Mouse (Mus musculus) hindbrain, embryonic 12.5 days (tissue): ENCODE data around the gene Pvr. TPM values are rescaled to one million over a fixed set of nuclear protein-coding genes. Genes with fewer than 3 reads are reported as not detected.
A peak's percentile ranks its signal among the peaks of the same experiment; 100 is the strongest.

Experiments
- ATAC-seq: fragments of 200-750 bp; cut with Nextera tagmentation; 2 replicates; pipeline ENCODE4 v1.8.0; 2017; ENCODE audit warnings: moderate TSS enrichment; ENCODE audit not compliant: low FRiP score
- H3K27ac ChIP-seq: fragments of 300-500 bp; sonication (generic); 2 replicates; pipeline ENCODE4 v1.5.1; 2016; ENCODE audit warnings: mild to moderate bottlenecking
- H3K27me3 ChIP-seq: fragments of 300-500 bp; sonication (generic); 2 replicates; pipeline ENCODE4 v1.6.1; 2016; ENCODE audit warnings: mild to moderate bottlenecking
- H3K36me3 ChIP-seq: fragments of 300-500 bp; sonication (generic); 2 replicates; pipeline ENCODE4 v1.6.1; 2016; ENCODE audit warnings: mild to moderate bottlenecking
- H3K4me1 ChIP-seq: fragments of 300-500 bp; sonication (generic); 2 replicates; pipeline ENCODE4 v1.6.1; 2016
- H3K4me2 ChIP-seq: fragments of 300-500 bp; sonication (generic); replicated peaks from 2 replicates; pipeline ENCODE4 v1.6.1; 2016; ENCODE audit warnings: mild to moderate bottlenecking
- H3K4me3 ChIP-seq: fragments of 300-500 bp; sonication (generic); 2 replicates; pipeline ENCODE4 v1.5.1; 2016; ENCODE audit warnings: mild to moderate bottlenecking
- H3K9ac ChIP-seq: fragments of 300-500 bp; sonication (generic); 2 replicates; pipeline ENCODE4 v1.6.1; 2016; ENCODE audit warnings: mild to moderate bottlenecking, moderate library complexity
- H3K9me3 ChIP-seq: fragments of 300-500 bp; sonication (generic); replicated peaks from 2 replicates; pipeline ENCODE4 v1.6.1; 2016; ENCODE audit warnings: mild to moderate bottlenecking
- WGBS: fragments of 180-500 bp; shearing (Covaris S2); methylation state at CpG from one replicate; pipeline ENCODE4 v1.1.7; 2016; 5-methylcytosine and 5-hydroxymethylcytosine counted together
- polyA plus RNA-seq: library from polyadenylated mRNA; unstranded; fragments of >200 nt; fragmentation: Nextera tagmentation; extraction: Ambion mirVana; gene quantifications from 2 replicates; pipeline ENCODE4 v1.2.1, GENCODE M21; 2016

Gene Pvr
- polyA plus RNA-seq, result 4.6 and 6.1 TPM in 2 replicates

DNA sequence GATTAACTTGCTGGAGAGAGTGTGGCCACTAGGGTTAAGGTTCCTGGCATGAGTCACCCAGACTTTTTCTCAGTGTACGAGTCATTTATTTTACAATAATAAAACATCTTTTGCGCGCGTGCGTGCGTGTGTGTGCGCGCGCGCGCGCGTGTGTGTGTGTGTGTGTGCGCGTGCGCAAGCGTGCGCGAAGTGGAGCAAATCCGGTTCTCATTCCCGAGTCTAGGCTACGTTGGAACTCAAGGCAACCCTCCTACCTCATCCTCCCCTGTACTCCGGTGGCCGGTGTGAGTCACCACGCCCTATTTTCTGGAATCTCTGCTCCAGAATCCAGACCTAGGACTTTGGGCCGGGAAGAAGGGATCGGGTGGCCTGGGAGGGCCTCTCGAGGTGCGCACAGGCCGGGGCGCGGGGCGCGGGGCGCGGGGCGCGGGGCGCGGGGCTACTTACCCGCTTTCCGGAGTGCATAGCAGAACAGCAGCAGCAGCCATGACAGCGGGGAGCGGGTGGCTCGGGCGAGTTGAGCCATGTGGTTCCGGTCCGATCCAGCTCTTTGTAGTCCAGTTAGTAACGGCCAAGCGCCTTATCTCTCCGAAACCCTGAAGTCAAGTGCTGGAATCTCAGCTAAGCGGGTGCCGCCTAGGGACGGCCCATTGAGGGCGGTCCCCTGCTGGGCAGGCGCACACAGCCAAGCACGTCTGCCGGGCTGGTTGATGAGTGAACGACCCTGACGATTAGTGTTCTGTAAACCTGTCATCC is at the start of gene Pvr:
TSS of gene Pvr (minus strand) at position 655 of the 756 bp plus-strand sequence.
- Histone ChIP-seq H3K4me1 (peaks cover 8% of the 10 kb centered on the region; the same call in 1 of the 2 replicates), H3K9ac (peak within 1 kb of the TSS; percentile 83), H3K36me3 (peaks cover 4% of the 10 kb centered on the region; the same call in 1 of the 2 replicates), H3K9me3 (no peaks in the 10 kb centered on the region), H3K27ac (peak within 1 kb of the TSS; percentile 40; the same call in 1 of the 2 replicates), H3K27me3 (no peaks in the 10 kb centered on the region), H3K4me3 (peak within 1 kb of the TSS; percentile 67), H3K4me2 (peak within 1 kb of the TSS; percentile 81)
- under 1% methylated on average over 60 of the region's 60 CpGs for WGBS
- peak; percentile 85 for ATAC-seq

DNA sequence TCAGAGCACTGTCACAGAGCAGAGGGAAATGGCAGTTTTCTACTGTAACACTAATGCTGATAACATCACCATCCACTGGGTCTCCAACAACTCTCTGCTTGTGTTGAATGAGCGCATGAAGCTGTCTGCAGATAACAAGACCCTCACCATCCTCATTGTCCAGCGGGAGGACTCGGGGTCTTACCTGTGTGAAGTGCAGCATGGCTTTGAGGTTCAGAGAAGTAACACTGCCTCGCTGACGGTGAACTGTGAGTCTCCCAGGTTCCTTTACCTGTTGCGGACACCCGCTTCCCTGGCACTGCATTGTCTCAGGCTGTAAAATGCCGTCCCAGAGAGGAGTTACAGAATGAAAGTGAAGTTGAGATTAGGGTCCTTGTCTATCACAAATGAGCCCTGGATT is 49.2 kb upstream of the Pvr start:
- no peaks in the 10 kb centered on the region for H3K27me3 ChIP-seq
- WGBS, result 90% methylated on average over 8 of the region's 8 CpGs
- H3K27ac ChIP-seq, result no peak overlapping the region
- H3K9ac ChIP-seq, result no peak overlapping the region
- H3K36me3 ChIP-seq, result no peaks in the 10 kb centered on the region
- H3K9me3 ChIP-seq, result peaks cover 21% of the 10 kb centered on the region
- no peak for ATAC-seq
- H3K4me1 ChIP-seq, result no peaks in the 10 kb centered on the region
- H3K4me2 ChIP-seq, result no peak overlapping the region
- no peak overlapping the region for H3K4me3 ChIP-seq

DNA sequence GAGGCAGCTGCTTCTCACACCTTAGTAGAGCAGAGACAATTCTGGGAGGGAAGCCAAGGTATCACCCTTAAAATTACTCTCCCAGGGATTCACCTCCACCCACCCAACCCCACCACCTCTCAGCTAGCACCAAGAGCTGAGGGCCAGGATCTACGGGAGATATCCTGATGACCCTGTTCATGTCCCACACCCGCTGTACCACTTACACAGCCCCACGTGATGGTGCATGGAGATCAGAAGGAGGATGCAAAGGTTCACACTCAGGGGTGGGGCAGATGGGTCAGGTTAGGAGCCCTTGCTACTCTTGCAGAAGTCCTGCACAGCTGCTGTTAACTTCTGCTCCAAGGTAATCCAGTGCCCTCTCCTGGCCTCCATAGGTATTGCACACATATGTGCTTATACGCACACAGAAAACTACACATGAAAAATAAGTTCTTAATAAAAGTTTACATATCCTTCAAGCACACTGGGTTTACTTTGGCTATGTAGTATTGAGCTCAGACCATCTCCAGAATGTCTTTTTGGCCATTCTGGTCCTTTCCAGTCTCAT is 48.7 kb upstream of the Pvr start:
- WGBS, result 93% methylated on average over 4 of the region's 4 CpGs
- peaks cover 16% of the 10 kb centered on the region for H3K9me3 ChIP-seq
- no peak for ATAC-seq

DNA sequence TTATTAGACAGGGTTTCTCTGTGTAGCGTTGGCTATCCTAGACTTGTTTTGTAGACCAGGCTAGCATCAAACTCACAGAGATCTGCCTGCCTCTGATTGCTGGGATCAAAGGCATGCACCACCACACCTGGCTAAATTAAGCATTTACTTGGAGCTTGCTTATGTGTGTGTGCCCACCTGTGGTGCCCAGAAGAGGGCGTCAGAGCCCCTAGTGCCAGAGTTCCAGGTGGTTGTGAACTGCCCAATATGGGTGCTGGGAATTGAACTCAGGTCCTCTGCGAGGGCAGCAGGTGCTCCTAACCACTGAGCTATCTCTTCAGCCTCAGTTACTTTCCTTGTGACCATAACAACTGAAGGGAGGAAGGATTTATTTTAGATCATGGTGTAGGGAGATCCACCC is 48.1 kb upstream of the Pvr start:
- Histone ChIP-seq H3K4me1 (no peaks in the 10 kb centered on the region), H3K27ac (no peak overlapping the region), H3K36me3 (no peaks in the 10 kb centered on the region), H3K4me3 (no peak overlapping the region), H3K4me2 (no peak overlapping the region), H3K27me3 (no peaks in the 10 kb centered on the region), H3K9me3 (peaks cover 16% of the 10 kb centered on the region), H3K9ac (no peak overlapping the region)
- WGBS, result 71% methylated on average over 3 of the region's 3 CpGs
- no peak for ATAC-seq

More for the DNA sequence above, 48.7 kb upstream of the Pvr start:
- Histone ChIP-seq H3K4me2 (no peak overlapping the region), H3K36me3 (no peaks in the 10 kb centered on the region), H3K4me3 (no peak overlapping the region), H3K4me1 (no peaks in the 10 kb centered on the region), H3K9ac (no peak overlapping the region), H3K27ac (no peak overlapping the region), H3K27me3 (no peaks in the 10 kb centered on the region)

DNA sequence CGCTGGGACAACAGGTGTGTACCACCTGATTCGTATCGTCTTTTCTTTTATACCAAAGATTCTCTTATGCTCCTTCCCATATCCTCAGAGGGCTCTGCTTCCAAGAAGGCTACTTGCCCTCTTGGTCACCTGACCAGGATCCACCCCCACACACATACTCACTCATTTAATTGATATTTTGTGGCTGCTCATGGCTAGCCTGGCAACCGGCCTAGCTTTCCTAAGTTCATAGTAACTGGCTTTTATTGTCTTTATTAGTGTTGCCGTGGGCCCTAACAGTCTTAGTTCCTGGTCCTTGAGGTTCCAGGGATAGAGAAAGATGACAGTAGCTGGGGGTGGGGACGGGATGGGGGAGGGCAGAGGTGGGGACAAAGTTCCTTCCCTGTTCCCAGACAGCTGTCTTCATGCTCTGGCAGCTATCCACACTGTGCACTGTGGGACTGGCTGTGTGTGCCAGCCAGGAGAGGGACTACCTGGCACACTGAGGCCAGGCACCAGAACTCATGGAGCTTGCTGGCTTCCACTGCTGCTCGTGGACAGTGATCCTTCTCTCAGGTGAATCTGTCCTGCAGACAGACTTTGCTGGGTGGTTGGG is 44.1 kb upstream of the Pvr start, which contains the start of gene Ceacam20:
TSS of gene Ceacam20 (plus strand) at position 428 of the 595 bp plus-strand sequence.
- WGBS, result 87% methylated on average over 7 of the region's 7 CpGs

DNA sequence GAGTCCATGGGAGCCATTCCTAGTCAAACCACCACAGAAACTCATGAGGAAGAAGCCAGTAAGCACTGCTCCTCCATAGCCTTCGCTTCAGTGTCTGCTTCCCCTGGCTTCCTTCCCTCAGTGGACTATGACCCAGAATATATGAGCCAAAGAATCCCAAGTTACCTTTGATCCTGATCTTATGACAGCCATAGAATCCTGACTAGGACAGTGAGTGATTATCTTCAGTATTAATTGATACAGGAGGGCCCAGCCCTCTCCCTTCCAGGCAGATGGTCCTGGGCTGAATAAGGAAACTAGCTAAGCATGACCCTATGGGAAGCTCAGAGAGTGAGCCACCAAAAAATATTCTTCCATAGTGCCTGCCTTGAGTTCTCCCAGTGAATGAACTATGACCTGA is 41.5 kb upstream of the Pvr start:
- Histone ChIP-seq H3K4me2 (no peak overlapping the region), H3K4me3 (no peak overlapping the region), H3K27me3 (no peaks in the 10 kb centered on the region), H3K36me3 (no peaks in the 10 kb centered on the region), H3K9ac (no peak overlapping the region), H3K4me1 (no peaks in the 10 kb centered on the region), H3K27ac (no peak overlapping the region), H3K9me3 (peaks cover 4% of the 10 kb centered on the region; the same call in 1 of the 2 replicates)
- ATAC-seq, result no peak
- WGBS, result 78% methylated on average over 1 of the region's 1 CpGs

More for the DNA sequence above, 44.1 kb upstream of the Pvr start, which contains the start of gene Ceacam20:
- no peaks in the 10 kb centered on the region for H3K27me3 ChIP-seq
- H3K9me3 ChIP-seq, result peaks cover 12% of the 10 kb centered on the region
- no peak within 1 kb of the TSS for H3K4me2 ChIP-seq
- no peaks in the 10 kb centered on the region for H3K4me1 ChIP-seq
- H3K9ac ChIP-seq, result no peak within 1 kb of the TSS
- no peak within 1 kb of the TSS for H3K27ac ChIP-seq
- no peak for ATAC-seq
- H3K36me3 ChIP-seq, result no peaks in the 10 kb centered on the region
- no peak within 1 kb of the TSS for H3K4me3 ChIP-seq

DNA sequence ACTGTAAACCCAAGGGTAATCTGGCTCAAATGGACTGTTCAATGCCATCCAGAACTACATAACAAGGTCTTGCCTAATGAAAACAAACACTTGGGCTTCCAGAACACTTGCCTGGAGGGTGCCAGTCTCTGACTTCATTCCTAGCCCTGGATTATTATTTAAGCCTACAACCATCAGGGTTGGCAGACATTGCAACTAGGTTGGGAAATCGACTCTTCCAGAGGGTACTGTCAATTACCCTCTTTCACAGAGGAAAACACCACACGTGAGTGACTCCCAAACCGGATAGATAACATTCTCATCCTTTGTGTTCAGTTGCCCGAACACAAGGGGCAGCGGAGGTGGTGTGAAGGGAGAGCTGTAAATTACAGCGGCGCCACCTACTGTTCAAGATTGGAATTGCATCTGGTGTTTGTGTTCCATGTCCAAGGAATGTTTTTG is 35.4 kb upstream of the Pvr start:
- peak overlapping the region; percentile 13; the same call in 1 of the 2 replicates for H3K9ac ChIP-seq
- 0 out of 2 replicates have a peak, but pooled peaks cover 4% of the 10 kb centered on the region for H3K9me3 ChIP-seq
- H3K27ac ChIP-seq, result no peak overlapping the region
- no peak overlapping the region for H3K4me2 ChIP-seq
- H3K36me3 ChIP-seq, result no peaks in the 10 kb centered on the region
- H3K27me3 ChIP-seq, result no peaks in the 10 kb centered on the region
- ATAC-seq, result no peak; the same call in 1 of the 2 replicates
- WGBS, result 4% methylated on average over 7 of the region's 7 CpGs
- no peak overlapping the region for H3K4me3 ChIP-seq
- H3K4me1 ChIP-seq, result no peaks in the 10 kb centered on the region

DNA sequence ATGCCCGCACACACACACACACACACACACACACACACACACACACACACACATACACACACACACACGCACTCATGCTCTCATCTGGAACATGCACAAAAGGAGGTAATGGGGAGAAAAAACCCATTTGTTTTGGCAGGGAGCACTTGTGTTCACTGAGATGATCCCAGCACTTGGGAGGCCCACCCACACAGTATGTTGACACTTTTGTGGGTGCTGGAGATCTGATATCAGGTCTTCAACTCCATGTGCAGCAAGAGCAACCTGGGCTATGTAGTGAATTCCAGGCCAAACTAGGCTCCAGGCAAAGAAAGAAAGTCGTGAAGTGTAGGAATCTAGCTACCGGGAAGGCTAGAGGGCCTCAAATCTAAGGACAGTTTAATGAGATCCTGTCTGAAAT is 34.9 kb upstream of the Pvr start:
- ATAC-seq, result no peak

DNA sequence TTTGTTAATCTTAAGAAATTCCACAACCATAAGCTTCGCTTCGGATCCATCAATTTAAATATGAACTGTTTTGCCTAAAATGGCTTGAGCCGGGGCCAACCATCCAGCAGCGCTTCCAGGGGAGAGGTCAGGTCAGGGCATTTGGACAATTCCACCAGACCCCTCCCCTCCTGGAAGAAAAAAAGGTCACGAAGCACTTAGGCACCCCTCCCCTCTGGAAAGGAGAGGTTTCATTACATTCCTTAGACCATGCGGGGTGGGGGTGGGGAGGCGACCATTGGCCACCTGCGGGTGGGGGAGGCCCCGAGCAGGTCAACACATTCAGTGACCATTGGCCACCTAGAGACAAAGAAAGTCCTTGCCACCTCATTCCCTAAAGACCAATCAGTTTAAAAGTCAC is 32.1 kb upstream of the Pvr start:
- Histone ChIP-seq H3K4me2 (no peak overlapping the region), H3K36me3 (no peaks in the 10 kb centered on the region), H3K9me3 (no peaks in the 10 kb centered on the region), H3K27ac (no peak overlapping the region), H3K4me3 (no peak overlapping the region), H3K4me1 (no peaks in the 10 kb centered on the region), H3K27me3 (no peaks in the 10 kb centered on the region), H3K9ac (no peak overlapping the region)
- whole genome bisulfite sequencing, result 50% methylated on average over 9 of the region's 9 CpGs
- no peak for ATAC-seq

More for the DNA sequence above, 34.9 kb upstream of the Pvr start:
- WGBS, result 83% methylated on average over 4 of the region's 4 CpGs
- Histone ChIP-seq H3K27me3 (no peaks in the 10 kb centered on the region), H3K4me3 (no peak overlapping the region), H3K4me2 (no peak overlapping the region), H3K36me3 (no peaks in the 10 kb centered on the region), H3K27ac (no peak overlapping the region), H3K9me3 (0 out of 2 replicates have a peak, but pooled peaks cover 2% of the 10 kb centered on the region), H3K9ac (no peak overlapping the region), H3K4me1 (no peaks in the 10 kb centered on the region)

DNA sequence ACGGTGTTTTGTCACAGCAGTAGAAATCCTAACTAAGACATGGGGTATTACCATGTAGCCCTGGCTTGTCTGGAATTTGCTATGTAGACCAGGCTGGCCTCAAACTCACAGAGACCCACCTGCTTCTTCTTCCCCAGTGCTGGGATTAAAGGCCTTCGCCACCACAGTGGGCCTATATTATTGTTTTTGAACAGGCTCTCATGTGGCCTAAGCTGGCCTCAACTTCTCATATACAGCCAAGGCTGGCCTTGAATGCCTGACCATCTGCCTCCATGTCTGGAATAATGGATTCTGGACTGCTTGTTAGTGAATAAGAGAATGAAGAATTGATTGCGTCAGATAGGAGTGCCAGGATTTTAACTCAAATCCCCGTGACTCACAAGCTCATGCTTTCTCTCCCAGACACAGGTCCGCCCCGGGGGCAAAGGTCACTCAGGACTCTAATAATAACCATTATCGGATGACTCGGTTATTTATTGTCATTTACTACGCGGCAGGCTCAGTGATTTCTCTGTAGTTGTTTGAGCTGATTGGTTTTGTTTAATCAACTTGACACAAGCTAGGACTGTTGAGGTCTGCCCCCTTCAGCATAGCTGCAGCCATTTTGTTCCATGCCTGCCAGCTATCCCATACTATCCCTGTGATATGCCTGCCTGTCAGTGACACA is 31.5 kb upstream of the Pvr start:
- no peaks in the 10 kb centered on the region for H3K9me3 ChIP-seq
- WGBS, result 53% methylated on average over 10 of the region's 10 CpGs
- ATAC-seq, result no peak
- no peak overlapping the region for H3K4me3 ChIP-seq
- H3K4me2 ChIP-seq, result no peak overlapping the region
- no peaks in the 10 kb centered on the region for H3K36me3 ChIP-seq
- no peak overlapping the region for H3K9ac ChIP-seq
- H3K27me3 ChIP-seq, result no peaks in the 10 kb centered on the region
- no peak overlapping the region for H3K27ac ChIP-seq
- no peaks in the 10 kb centered on the region for H3K4me1 ChIP-seq

DNA sequence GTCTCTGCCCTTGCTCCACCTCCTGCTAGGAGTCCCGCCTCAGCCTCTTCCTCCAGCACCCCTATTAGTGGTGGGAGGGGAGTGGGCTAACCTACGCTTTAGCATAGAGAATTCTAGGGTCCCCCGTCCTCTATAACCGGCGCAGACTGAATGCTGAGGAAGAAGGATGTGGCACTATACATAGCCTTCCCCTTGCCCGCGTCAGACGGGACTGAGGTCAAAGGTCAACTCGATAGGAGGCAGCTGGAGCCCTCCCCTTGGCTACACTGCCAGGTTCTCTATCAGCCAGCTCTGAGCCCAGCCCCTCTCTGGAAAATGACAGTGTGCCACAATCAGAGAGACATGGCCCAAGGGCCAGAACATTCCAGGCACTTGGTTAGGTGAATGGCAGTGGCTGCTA is 29.6 kb upstream of the Pvr start, which contains the start of gene Igsf23:
TSS of gene Igsf23 (minus strand) at position 168 of the 400 bp plus-strand sequence.
- Histone ChIP-seq H3K9me3 (no peaks in the 10 kb centered on the region), H3K4me1 (no peaks in the 10 kb centered on the region), H3K4me2 (no peak within 1 kb of the TSS), H3K27ac (no peak within 1 kb of the TSS), H3K27me3 (no peaks in the 10 kb centered on the region), H3K36me3 (no peaks in the 10 kb centered on the region), H3K4me3 (no peak within 1 kb of the TSS), H3K9ac (no peak within 1 kb of the TSS)
- ATAC-seq, result 0 out of 2 replicates have a peak, but pooled peaks have one; percentile 23
- WGBS, result 57% methylated on average over 9 of the region's 9 CpGs

DNA sequence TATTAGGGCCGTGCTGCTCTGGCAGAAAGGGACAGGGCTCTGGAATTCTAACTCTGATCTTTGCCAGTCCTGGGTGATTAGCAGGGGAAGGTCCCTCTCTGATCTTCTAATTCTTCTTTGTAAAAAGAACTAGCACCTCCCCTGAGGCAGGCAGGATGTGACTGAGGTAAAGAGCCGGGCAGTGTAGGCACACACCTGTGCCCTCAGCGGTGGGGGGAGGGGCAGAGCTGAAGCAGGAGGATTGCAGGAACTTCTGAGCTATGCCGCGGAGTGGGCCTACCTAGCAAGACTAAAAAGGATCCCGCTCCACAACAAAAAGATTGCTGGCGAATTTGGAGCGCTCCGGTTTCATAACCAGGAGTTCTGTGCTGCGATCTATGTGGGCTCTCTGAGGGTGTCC is 29.0 kb upstream of the Pvr start:
- ATAC-seq, result no peak
- 71% methylated on average over 10 of the region's 10 CpGs for WGBS
- Histone ChIP-seq H3K4me1 (no peaks in the 10 kb centered on the region), H3K36me3 (no peaks in the 10 kb centered on the region), H3K9me3 (no peaks in the 10 kb centered on the region), H3K27me3 (no peaks in the 10 kb centered on the region), H3K4me3 (no peak overlapping the region), H3K4me2 (no peak overlapping the region), H3K27ac (no peak overlapping the region), H3K9ac (no peak overlapping the region)
